Mouse (Mus musculus) 3T3-L1 (cell line): ENCODE measurements at regions not wholly inside any gene's neighbourhood (a gene's known extent, or its start where the extent isn't known, plus 50 kb on each side); places are given as distances from the start of the nearest gene placed in this dataset.

ENCODE experiments used
- DNase-seq: peaks from one replicate; pipeline ENCODE4 v3.0.0-alpha.2; 2015; ENCODE audit warnings: low read depth, low spot score

- DNase-seq, result no peak
These were observed 159.1 kb upstream of the Kbtbd8 start for GRCm38 (mm10) chr6:94957990-94958389.

DNA sequence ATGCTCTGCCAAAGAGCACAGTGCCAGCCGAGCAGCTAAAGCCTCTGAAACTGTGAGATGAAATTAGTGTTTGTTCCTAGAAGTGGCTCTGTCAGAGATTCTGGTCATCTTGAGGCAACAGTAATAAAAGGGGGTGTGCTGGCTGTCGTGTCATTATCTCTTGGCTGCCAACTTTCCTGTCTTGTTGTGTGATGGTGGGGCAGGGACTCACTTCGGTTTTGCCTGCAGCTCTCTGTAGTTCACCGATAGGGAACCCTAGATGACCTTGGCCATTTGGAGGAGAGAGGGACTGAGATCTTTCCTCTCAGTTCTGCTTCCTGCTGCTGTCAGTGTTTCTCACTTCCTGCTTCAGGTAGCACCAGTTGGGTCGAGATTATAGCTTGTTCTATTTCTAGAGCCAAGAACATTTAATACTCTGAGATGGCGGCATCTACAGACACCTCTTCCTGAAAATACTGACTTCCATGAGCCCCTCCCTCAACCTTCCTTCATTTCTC lies 159.8 kb upstream of the Kbtbd8 start:
- no peak for DNase-seq

GRCm38 (mm10) chr6:94954580-94954979 lies 162.5 kb upstream of the Kbtbd8 start:
- DNase-seq, result no peak

GRCm38 (mm10) chr6:94953658-94954057 lies 163.4 kb upstream of the Kbtbd8 start:
- no peak for DNase-seq

DNA sequence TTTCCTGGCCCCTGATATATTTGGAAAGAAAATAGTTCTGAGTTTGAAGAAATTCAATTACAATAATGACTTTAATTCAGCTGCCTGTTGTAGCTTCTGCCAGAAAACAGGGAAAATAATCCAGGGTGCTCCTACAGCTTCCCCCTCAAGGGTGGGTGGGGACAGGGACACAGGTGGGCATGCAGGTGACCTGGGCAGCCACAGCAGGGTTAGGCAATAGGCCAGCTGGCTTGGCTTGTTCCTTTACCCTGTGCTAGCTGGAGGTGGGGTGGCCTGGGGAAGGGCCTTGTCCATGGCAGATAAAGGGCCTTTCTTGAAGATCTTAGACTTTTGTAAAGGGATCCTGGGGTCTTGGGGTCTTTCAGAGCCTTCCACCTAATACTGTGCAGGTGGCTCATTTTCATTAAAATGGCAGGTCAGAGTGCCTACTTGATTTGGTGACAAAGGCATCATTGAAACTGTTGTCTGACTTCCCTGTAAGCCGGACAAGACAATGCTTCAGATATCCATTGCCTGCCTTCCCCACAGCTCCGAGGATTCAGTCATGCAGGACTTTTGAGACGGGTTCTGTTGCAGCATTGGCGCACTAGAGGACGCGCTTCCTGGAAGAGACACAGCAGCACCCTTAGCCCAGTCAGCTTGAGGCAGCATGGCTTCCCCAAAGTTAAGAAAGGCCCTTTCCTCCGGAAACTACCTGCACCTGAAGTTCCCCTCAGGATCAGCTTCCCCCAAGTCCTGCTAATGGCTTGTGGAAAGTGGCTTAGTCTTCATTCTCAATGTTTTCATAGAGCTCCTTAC lies 164.9 kb upstream of the Kbtbd8 start:
- no peak for DNase-seq

DNA sequence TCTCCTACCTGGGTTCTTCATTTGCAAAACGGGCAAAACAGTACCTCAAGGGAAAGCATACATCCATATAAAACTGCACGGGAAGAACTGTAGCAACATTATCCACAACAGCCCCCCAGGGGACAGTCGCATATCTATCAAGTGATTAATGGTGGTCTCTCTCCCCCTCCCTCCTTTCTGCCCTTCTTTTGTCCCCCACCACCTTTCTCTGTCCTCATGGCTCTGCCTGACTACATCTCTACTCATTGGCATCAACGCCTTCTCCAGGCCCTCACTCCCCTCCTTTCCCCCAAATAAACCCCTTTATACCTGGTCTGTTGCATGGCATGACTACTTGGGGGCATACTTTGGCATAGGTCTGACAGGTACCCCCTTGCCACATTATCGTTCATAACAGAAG lies 166.1 kb upstream of the Kbtbd8 start:
- DNase-seq, result no peak

- no peak for DNase-seq
These were observed 166.7 kb upstream of the Kbtbd8 start for GRCm38 (mm10) chr6:94950319-94950718.

DNA sequence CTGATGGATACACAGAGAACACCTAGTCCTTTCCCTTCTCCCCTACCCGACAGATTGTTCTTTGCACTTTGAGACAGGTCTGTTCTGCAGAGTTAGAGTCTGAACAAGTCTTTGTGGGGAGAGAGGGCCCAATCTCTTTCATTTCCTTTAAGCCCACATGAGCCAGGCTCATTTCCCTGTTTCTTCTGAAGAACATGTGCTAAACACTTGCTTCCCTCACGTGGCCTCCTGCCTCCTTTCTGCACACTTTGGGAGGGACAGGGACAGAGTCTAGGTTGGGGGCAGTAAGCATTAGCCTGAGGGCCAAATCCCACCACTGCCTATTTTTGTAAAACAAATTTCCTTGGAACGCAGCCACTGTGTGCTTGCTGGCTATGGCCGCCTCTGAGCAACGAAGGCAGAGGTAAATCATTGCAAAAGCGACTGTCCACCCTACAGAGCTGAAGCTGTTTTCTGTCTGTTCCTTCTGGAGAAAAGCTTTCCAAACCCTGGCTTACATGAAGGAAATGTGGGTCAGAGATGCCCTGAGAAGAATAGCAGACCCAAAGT lies 170.6 kb upstream of the Kbtbd8 start:
- no peak for DNase-seq

DNA sequence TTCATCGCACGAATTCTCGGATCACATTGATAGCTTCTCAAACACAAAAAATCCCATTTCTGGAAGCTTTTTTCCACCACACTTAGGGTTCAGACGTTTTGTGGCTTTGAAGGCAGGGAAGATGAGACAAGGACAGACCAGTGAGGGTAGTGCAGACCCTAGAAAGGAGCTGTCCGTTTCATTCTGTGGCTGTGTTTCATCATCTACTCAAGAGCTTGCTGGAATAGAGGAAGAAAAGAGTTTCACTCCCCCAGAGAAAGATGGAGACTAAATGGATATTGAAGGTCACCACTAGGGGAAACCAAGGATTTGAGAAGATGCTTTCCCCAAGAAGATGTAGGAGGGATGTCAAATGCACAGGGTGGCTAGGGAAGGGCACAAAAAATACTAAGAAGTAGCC lies 171.3 kb upstream of the Kbtbd8 start:
- DNase-seq, result no peak

DNA sequence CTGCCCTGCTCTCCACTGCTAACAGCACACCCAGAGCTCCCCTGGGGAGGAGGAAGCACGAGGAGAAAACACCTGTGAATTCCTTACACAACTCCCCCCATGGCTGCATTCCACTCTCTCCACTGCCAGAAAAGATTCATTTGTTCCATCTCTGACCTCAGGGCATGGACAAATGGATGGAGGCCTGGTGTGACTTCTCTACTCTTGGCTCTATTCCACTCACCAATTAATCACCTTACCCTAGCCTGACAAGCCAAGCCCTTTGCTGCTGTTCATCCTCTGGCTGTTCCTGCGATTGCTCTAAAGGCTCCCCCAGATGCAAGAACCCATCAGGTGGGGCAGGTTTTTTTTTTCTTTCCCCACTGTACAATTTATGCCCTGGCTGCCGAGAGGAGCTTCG lies 172.8 kb upstream of the Kbtbd8 start:
- DNase-seq, result peak; percentile 87

DNA sequence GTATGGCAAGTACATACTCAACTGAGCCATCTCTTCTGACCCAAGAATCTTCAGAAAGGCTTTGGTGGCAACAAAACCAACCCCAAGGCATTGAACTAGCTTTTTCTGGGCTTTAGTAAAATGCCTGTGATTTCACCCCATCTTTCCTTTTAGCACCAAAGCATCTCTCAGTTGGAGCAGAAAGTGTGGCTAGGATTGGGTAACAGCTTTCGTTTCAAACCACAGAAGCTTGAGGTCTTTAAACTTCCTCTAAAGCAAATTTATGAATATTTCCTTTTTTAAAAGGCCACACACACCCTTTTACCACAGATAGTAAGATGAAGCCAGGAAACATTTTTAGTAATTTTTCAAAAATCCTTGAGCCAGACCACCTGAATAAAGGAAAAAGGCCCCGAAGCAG lies 178.1 kb upstream of the Kbtbd8 start:
- no peak for DNase-seq

DNA sequence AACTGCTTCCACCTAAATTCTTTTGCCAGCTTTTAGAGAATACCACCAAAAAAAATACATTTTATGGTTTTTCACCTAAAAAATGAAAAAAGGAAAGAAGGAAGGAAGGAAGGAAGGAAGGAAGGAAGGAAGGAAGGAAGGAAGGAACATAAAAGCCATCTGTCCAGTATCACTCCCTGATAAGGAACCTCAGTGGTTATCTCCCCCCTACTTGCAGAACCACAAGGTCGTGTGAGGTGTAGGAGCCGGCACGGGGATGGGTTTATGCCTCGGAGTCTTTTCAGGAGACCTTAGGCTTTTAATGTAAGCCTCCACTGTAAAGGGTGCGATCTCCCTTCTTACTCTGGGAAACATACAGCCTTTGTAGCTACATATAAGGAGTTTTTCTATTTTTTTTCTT lies 180.8 kb upstream of the Kbtbd8 start:
- DNase-seq, result no peak

GRCm38 (mm10) chr6:94935706-94936105 lies 181.3 kb upstream of the Kbtbd8 start:
- DNase-seq, result no peak

GRCm38 (mm10) chr6:94927811-94928210 lies 189.2 kb upstream of the Kbtbd8 start:
- no peak for DNase-seq

DNA sequence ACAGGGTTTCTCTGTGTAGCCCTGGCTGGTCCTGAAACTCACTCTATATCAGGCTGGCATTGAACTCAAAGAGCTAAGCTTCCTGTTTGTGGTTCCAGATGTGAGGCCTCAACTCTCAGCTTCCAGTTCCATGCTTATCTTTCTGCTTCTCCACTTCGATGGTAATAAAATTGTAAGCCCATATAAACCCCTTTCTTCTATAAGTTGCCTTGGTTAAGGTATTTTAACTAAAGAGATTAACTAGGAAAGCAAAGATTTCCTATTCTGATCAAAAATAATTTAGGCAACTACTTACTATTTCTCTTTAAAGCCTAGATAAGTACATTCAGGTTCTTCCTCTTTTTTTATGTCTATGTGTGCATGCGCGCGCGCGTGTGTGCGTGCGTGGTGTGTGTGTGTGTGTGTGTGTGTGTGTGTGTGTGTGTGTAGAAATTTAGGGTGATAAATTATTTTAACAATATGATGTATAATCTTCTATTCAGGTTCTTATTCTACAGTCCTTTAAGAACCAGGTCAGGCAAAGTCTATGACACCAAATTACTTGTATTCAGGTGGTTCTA lies 190.3 kb upstream of the Kbtbd8 start:
- DNase-seq, result no peak

DNA sequence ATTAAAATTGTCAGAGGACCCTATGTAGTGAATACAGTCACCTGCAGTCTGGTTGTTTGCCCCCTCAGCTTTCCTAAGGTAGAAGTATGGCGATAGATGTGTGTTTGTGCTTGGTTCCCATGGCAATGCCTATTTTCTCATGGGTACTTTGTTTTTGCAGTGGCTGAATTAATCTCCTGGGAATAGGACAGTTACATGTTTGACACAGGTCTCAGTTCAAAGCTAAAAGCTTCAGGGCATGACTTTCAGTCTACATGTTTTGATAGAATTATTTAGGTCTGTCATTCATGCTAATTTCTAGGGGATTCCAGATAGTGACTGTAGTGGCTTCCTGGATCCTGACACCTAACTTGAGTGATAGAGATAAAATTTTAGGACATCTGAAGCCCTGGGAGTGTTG lies 191.6 kb upstream of the Kbtbd8 start:
- DNase-seq, result no peak

- peak; percentile 78 for DNase-seq
These were observed 192.6 kb upstream of the Kbtbd8 start for GRCm38 (mm10) chr6:94924338-94925039.

- DNase-seq, result peak; percentile 95
These were observed 195.3 kb upstream of the Kbtbd8 start for GRCm38 (mm10) chr6:94921741-94922140.

DNA sequence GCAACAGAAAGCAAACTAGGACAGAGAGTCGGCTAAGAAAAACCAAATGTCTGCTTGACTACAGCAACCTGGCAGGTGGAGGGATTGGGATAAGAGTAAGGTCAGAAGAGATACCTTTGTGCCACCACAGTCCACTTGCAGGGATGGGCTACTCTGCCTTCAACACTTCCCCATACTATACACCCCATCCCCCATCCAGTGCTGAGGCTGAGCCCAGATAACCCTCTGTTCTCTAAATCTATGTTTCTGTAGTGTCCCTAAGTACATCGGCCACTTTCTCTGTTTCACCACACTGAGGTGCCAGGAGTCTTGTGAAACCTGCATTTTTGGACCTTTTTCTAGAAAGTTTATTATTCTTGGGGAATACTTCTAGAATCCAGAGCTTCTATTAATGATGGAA lies 196.3 kb upstream of the Kbtbd8 start:
- no peak for DNase-seq

GRCm38 (mm10) chr6:94919194-94919743 lies 197.8 kb upstream of the Kbtbd8 start:
- peak; percentile 52 for DNase-seq

DNA sequence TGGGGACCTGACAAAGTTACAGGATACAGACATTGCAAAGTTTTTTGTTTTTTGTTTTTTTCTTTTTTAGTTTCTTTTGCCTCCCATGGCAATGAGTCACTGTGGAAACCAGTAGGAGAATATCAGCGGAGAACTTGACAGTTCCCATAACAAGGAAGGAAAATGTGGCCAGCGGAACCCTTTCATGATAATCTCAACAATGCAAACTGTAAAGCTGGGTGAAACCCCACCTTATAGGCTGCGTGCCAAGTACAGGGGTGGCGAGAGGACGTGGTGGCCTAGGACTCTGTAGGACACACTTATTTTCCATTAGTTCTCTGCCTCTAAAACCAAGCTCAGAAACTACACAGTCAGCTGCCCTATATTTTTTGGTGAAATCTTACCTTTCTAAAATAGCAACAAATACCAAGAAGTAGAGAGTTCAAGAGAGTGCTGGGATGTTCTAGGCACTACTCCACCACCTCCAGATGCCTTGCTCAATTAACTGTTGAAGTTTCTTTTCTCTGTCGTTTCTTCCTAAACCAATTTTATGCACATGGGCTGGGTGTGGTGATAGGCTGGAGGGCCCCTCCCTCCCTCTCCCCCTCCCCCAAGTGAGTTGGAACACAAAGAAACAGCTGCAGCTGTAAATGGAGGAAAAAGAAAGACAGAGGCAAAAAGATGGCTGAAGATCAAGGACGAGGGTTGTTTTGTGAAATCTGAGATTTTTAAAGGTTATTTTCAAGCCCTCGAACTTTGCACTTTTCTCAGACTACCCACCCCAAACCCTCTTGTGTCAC lies 201.0 kb upstream of the Kbtbd8 start:
- peak; percentile 76 for DNase-seq
